Mouse (Mus musculus): ENCODE measurements around the gene Polr2i.
A peak's percentile ranks its signal among the peaks of the same experiment; 100 is the strongest.
"Not testable (repeated sequence)": the region's sequence is repeated elsewhere in the genome, so short reads cannot be mapped to it uniquely, and the experiment has no call there.

The Polr2i gene

GRCm38 (mm10) chr7:30231669-30232454, at the start of gene Polr2i, which contains the start of gene Tbcb:
Gene Polr2i (plus strand): TSS chr7:30231948.
Gene Tbcb (minus strand): TSS chr7:30232272.
- DNase-seq: peak; percentile 99

GRCm38 (mm10) chr7:30183189-30183588, 48.6 kb upstream of the Polr2i start:
- DNase-seq: not testable (repeated sequence)

DNA sequence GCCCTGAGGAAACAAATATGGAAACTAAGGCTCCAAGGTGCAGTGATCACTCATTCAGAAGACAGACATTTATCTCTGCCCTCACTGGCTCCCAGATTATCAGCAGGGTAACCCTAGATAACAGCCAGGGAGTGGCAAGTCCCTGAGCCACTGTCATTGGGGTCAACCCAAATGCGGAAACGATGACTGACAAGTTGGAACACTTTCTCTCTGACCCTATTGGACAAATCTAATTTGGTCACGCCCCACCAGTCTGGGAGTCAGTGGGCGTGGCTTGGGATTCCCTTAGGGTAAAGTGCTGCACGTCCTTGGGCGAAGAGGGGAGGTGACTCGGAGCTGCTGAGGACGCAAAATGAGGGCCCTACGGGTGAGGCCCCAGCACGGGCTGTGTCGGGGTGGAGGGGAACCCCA, 47.9 kb upstream of the Polr2i start, which contains the start of gene Cox7a1:
TSS of gene Cox7a1 (plus strand) at position 266 of the 411 bp plus-strand sequence.
- peak; percentile 95 for DNase-seq

DNA sequence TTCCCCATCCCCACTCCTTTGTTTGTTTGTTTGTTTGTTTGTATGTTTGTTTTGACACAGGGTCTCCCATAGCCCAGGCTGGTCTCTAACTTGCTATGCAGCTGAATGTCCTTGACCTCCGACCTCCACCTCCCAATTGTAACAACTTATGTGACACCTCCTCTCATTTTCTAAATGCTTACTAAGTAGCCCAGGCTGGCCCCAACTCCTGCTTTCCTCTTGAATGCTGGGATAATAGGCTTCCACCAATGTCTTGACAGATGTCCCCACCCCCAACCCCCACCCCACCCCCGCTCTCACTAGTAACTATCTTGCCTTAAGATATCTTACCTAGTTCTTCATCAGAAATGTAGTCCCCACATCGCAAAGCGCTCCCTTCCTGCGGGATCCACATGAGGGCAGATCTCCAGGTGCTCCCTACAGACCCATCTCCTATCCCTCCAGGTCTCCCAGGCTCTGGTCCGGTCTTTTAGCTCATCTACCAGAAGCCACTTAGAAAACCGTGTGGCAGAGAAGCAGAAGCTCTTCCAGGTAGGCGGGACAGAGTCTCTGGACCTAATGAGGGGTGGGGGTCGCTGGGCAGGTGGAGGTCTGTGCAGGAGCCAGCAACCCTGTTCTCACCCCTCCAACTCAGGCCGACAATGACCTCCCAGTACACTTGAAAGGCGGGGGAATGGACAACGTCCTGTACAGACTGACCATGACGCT, 47.0 kb upstream of the Polr2i start:
- no peak for DNase-seq

DNA sequence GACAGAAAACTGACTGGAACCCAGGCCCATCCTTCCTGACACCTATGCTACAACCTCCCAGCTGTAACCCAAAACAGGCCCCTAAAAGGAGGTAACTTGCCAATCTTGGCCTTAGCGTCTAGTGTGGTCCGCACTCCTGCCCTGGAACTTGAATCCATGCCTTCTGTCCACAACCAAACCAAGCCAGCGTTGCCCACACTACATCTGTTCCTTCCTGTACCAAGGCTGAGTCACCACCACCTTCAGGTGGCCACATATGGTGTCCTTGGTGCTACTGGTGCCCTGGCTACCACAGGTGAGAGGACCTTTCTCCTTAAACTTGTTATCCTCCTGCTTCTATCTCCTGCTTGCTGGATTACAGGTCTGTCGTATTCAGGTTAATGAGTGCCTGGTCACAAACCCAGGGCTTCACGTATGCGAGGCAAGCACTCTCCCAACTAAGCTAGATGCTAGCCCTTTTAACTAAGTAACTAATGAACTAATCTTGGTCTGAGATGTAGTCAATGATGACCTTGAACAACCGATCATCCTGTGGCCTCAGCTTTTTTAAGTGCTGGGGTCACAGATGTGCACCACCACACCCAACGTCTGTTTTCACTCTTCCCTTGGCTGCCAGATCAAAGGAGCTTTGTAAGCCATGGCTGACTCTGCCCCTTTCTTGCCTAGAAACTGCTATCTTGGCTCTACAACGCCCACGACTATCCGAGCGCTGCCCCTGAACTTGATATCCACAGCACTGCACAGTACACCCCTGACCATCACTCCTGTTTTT, 43.2 kb upstream of the Polr2i start:
- DNase-seq: no peak

DNA sequence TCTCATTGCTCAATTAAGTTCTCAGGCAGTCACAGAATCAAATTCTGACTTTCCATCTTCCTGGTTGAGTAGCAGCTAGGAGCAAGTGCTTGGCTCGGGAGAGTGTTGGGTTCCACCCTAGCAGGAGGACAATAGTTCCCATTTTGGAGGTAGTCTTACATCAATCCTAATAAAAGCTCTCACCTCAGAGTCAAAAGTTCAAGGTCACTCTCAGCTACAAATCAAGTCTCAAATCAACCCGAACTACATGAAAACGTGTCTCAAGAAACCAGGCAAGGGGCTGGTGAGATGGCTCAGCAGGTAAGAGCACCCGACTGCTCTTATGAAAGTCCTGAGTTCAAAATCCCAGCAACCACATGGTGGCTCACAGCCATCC, 42.6 kb upstream of the Polr2i start:
- DNase-seq: no peak

DNA sequence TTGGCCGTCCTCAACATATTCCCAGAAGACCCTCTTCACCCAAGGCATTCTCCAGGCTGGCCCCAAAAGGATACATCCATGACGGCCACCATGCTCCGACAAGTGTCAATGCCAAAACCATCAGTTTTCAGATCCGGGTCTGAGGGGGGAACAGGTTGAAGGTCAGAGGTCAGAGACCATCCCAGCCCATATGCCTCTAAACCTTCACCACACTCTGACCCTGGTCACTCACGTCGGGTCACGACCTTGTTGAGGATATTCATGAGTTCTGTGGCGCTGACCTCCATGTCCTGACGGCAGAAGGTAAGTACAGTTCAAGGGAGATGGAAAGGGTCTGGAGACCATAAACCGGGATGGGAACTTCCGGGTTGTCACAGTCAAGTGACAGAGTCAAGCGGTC, 39.7 kb upstream of the Polr2i start:
- no peak for DNase-seq

GRCm38 (mm10) chr7:30193013-30193412, 38.7 kb upstream of the Polr2i start:
- DNase-seq: no peak

- DNase-seq: peak; percentile 86
Measured at GRCm38 (mm10) chr7:30193581-30194100, 38.1 kb upstream of the Polr2i start.

DNA sequence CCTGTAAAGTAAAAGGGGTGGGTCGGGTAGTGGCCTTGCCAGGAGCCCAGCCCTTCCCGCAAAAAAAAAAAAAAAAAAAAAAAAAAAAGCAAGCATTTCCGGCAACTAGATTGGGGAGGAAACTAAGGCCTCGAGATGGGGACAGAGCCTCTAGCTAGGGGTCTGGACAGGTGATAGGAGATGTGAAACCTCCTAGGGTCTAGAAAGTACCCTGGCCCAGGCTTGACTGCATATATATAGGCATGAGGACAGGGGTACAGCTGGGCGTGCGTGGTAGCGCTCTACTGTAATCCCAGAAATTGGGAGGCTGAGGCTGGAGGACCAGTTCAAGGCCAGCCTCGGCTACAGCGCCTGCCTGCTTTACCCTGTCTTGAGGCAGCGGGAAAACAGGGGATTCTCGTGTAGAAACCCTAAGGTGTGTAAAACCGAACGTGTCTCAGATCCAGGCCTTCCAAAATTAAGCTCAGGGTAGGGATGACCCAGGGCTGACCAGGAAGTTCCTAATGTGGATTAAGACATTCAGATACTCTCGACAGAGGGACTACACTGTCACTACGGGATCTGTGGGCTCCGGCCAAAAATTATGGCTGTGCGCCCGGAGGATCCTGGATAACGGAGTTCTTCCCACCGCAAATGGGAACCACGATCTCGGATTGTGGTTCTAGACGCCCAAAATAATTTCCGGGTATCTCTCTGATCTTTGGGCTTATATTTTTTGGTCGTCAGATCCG, 37.5 kb upstream of the Polr2i start:
- DNase-seq: peak; percentile 39

- peak; percentile 95 for DNase-seq
Measured at GRCm38 (mm10) chr7:30194884-30195283, 36.9 kb upstream of the Polr2i start.

DNA sequence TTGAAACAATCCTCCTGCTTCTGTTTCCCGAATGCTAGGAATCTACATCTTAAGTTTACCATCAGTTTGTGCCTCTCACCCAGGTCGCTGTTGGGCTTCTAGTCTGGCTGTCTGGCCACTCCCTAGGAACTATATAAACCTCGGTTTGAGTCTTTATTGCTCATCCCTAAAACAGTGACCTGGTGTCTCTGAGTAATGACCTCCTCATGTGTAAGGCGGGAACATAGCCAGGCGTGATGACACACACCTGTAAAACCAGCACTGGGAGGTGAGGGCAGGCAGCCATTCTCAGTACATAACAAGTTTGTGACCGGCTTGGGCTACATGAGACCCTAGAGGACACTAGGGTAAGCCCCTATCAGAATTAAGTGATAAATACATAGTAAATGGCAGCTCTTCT, 36.3 kb upstream of the Polr2i start:
- DNase-seq: no peak

DNA sequence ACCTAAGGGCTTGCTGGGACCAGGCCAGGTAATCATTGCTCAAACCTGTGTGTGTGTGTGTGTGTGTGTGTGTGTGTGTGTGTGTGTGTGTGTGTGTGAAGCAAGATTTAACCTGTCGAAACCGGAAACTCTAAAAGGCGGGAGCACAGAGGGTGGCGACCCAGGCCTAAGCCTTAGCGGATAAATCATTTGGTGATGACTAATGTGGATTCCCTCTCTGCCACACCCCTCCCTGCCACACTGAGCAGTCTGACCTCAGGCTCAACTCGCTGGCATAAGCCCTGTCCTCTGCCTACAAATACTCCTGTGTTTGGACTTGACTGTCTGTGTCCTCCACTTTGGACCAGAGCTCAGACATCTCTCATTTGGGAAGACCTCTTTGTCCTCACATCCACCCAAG, 35.6 kb upstream of the Polr2i start:
- no peak for DNase-seq

- no peak for DNase-seq
Measured at GRCm38 (mm10) chr7:30197592-30198129, 34.1 kb upstream of the Polr2i start.

DNA sequence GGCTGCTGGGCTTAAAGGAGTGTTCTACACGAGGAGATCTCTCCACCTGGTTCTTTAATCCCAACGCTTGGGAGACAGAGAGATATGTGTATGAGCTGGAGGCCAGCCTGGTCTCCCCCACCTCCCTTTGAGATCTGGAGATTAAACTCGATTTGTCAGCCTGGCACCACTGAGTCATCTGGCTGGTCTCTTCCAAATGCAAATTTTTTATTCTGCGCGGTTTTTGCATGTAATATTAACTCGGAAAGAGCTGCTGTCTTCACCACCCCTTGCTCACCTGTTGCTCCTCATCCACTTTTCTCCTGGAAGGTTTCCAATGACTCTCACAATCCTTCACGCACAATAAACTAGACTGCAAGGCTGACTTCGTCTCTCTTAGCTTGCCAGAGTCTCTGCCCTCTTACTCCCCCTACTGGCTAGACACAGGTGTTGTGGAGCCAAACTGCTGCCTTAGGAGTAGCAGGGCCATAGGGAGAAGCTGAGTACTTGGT, 33.2 kb upstream of the Polr2i start, which contains the start of gene Capns1:
TSS of gene Capns1 (minus strand) at position 331 of the 491 bp plus-strand sequence.
- DNase-seq: peak; percentile 71

GRCm38 (mm10) chr7:30199498-30200139, 32.1 kb upstream of the Polr2i start:
- no peak for DNase-seq

DNA sequence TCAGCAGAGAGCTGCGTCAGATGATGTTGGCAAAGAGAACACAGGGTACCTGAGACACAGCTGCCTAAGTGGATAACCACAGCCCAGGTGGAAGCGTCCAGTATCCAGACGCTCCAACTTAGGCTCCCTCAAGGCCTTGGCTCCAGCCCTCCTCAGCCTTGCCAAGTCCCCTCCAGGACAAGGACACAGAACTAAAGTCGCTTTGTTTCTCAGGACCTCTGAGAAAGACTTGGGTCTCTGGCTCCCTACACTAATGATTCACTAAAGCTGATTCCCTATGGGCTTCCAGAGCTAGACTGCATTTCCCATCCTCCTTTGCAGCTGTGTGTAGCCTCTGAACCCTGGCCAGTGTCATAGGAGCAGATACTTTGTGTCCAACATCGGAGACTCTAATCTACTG, 31.5 kb upstream of the Polr2i start:
- no peak for DNase-seq

- not testable (repeated sequence) for DNase-seq
Measured at GRCm38 (mm10) chr7:30200661-30201060, 31.1 kb upstream of the Polr2i start.

DNA sequence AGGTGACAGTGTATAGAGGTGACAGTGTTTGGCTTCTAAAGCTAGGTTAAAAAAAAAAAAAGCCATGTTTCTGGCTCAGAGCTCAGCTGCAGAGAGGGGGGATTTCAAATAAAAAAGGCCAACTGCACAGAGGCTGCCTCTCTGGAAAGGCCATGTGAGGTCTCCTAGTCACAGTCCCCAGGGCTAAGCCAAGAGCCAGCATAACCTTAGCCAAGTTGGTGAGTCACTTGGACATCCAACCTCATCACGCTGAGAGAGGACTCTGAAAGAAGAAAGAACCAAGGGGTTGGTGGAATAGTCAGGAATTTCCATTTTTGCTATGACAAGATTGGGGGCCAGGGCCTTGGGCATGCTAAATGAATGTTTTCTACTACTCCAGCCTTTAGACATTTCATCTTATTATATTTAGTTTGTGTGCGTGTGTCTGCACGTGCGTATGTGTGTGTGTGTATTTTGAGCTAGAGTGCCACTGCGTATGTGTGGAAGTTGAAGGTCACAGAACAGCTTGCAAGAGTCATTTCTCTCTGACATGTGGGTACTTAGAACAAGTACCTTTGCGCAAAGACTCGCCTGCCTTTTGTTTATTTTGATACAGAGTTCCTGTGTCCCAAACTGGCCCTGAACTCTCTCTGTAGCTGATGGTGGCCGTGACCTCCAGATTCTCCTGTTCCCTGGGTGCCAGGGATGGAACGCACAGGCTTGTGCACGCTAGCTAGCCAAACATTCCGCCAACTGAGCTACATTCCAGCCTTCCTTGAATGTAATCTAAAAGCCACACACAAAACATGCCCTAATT, 28.7 kb upstream of the Polr2i start:
- DNase-seq: no peak

GRCm38 (mm10) chr7:30204380-30204779, 27.4 kb upstream of the Polr2i start:
- no peak for DNase-seq

All from kidney, adult 9 months (tissue).